Mouse (Mus musculus) central nervous system, embryonic 11.5 days (tissue): Measurements from ENCODE around the gene Syt11. TPM values are rescaled to one million over a fixed set of nuclear protein-coding genes. Genes with fewer than 3 reads are reported as not detected.

Experiments used
- polyA plus RNA-seq: library from polyadenylated mRNA; depleted of rRNA; stranded (reverse); fragments of >200 nt; gene quantifications from 2 replicates; pipeline ENCODE4 v1.2.3, GENCODE M21; 2012; rRNA removed

The Syt11 gene
- 86.4 and 129 TPM in 2 replicates for polyA plus RNA-seq

DNA sequence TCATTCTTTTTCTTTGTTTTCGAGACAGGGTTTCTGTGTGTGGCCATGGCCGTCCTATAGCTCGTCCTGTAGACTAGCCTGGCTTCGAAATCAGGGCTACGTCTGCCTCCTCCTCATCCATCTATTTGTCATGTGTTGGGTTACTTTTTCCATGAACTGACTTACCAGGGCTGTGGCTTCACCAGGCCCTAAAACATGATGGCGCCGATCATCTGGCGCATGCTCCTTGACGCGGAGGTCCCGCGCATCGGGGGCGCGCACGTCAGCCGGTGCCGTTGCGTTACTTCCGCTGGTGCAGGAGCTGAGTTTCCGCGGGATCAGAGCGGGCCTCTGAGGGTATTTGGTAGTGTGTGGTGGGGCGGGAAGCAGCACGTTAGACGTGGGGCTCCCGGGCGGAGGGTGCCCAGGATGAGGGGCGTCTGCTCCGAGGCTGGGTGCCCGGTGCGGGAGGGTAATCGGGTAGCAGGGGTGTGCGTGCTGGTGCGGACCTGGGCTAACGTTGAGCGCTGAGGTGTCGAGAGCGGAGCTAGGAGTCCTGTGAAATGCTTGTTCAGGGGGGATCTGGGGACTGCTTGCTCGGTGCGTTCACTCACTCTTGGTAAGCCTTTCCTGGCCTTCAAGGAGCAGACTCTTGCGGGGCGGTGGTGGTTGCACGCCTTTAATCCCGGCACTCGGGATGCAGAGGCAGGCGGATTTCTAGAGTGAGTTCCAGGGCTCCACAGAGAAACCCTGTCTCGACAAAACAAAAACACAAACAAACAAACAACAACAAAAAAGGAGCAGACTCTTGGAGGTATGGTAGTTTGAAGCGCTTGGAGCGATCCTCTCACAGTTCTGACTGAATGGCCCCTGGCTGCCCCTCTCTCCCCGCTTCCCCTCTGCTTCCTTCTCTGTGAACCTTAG is at the start of gene Syt11:
Gene Syt11, minus strand, starts transcription at position 226 of the 903 bp plus-strand sequence.

DNA sequence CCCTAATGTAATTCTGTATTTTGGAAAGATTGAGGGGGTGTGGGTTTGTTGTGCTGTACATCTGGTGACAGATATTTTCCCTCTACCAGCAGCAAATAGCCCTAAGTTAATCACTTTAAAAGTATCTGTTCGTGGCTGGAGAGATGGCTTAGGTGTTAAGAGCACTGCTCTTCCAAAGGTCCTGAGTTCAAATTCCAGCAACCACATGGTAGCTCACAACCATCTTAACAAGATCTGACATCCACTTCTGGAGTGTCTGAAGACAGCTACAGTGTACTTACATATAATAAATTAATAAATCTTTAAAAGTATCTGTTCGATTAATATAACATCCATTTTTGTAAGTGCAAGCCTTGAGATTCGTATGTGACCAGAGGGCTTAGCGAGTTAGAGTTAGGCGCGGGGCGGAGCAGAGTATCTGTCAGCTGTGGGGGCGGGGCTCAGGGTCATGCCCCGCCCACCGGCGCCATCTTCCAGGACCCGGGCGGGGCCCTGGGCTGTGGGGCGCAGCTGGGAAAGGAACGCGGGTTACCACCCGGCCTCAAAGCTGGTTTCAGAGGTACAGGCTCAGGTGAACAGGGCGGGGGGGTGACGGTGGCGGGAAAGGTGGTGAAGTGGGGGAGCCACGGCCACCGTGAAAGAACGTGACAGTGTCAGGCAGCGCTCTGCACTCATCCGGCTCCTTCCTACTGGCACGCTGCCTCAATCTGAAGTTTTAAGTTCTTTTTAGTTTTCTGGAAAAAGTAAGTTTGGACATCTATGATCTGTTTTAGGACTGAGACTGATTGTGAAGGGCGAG is 58.4 kb downstream of the Syt11 start, which contains the start of gene Rit1:
Gene Rit1, plus strand, starts transcription at position 440 of the 799 bp plus-strand sequence.

Other genes with a start within 250 kb of the Syt11 start
- 70.1 and 73.6 TPM in 2 replicates for gene Mex3a, start 242.8 kb downstream of the Syt11 start, polyA plus RNA-seq
- 1.7 and 2.1 TPM in 2 replicates for gene Rab25, start 226.9 kb downstream of the Syt11 start, polyA plus RNA-seq
- gene Lamtor2, start 222.1 kb downstream of the Syt11 start, polyA plus RNA-seq = 95.0 and 115 TPM in 2 replicates
- gene Ubqln4, start 221.4 kb downstream of the Syt11 start, polyA plus RNA-seq = 88.6 and 105 TPM in 2 replicates
- gene Ssr2, start 199.3 kb downstream of the Syt11 start, polyA plus RNA-seq = 170 and 215 TPM in 2 replicates
- 89.1 and 124 TPM in 2 replicates for gene Arhgef2, start 169.2 kb downstream of the Syt11 start, polyA plus RNA-seq
- gene Rxfp4, start 122.0 kb downstream of the Syt11 start, polyA plus RNA-seq = not detected in 2 replicates
- 130 and 150 TPM in 2 replicates for gene Khdc4, start 89.4 kb downstream of the Syt11 start, polyA plus RNA-seq
- 31.5 and 41.5 TPM in 2 replicates for gene Rit1, start 58.3 kb downstream of the Syt11 start, polyA plus RNA-seq
- gene Gon4l, start 60.1 kb upstream of the Syt11 start, polyA plus RNA-seq = 35.6 and 58.9 TPM in 2 replicates
- 36.6 and 45.7 TPM in 2 replicates for gene Msto1, start 138.8 kb upstream of the Syt11 start, polyA plus RNA-seq
- gene Ash1l, start 175.5 kb upstream of the Syt11 start, polyA plus RNA-seq = 16.6 and 20.0 TPM in 2 replicates
- 110 and 160 TPM in 2 replicates for gene Dap3, start 176.0 kb upstream of the Syt11 start, polyA plus RNA-seq